Mouse (Mus musculus): ENCODE measurements around the gene Cxcr4. TPM values are rescaled to one million over a fixed set of nuclear protein-coding genes. Genes with fewer than 3 reads are reported as not detected.
"Not testable (repeated sequence)": the region's sequence is repeated elsewhere in the genome, so short reads cannot be mapped to it uniquely, and the experiment has no call there.

The Cxcr4 gene
- polyA plus RNA-seq, 1 experiment = 1,143 TPM

- no peak for DNase-seq
- H3K36me3 ChIP-seq (ENCODE audit: control insufficient read depth, insufficient read depth, low read length) = peaks cover 30% of the 10 kb centered on the region
- no peaks in the 10 kb centered on the region for H3K27me3 ChIP-seq (ENCODE audit: control insufficient read depth, insufficient read depth, low read length)
- no peak overlapping the region for H3K4me3 ChIP-seq (ENCODE audit: control insufficient read depth, insufficient read depth, low read length)
- H3K4me1 ChIP-seq (replicated peaks; ENCODE audit: control insufficient read depth, insufficient read depth, low read length) = peaks cover 11% of the 10 kb centered on the region
- 88% methylated on average over 8 of the region's 8 CpGs for WGBS
- no peak overlapping the region for H3K27ac ChIP-seq (ENCODE audit: control insufficient read depth, insufficient read depth, low read length)
- no peak for TF ChIP-seq CTCF (IDR thresholded peaks at IDR 0.05; ENCODE audit: borderline replicate concordance, control insufficient read depth, extremely low read depth, insufficient read depth, low read length, poor library complexity)
- no peak for TF ChIP-seq POLR2A (IDR thresholded peaks at IDR 0.05; ENCODE audit: control insufficient read depth, extremely low read depth, insufficient read depth, low read length, poor library complexity)
These were observed 4.9 kb downstream of the Cxcr4 start for GRCm38 (mm10) chr1:128586928-128587780.

GRCm38 (mm10) chr1:128586162-128586927 lies 5.7 kb downstream of the Cxcr4 start:
- DNase-seq = no peak
- TF ChIP-seq POLR2A (IDR thresholded peaks at IDR 0.05; ENCODE audit: control insufficient read depth, extremely low read depth, insufficient read depth, low read length, poor library complexity) (no peak), CTCF (IDR thresholded peaks at IDR 0.05; ENCODE audit: borderline replicate concordance, control insufficient read depth, extremely low read depth, insufficient read depth, low read length, poor library complexity) (no peak)
- H3K27me3 ChIP-seq (ENCODE audit: control insufficient read depth, insufficient read depth, low read length) = no peaks in the 10 kb centered on the region
- H3K36me3 ChIP-seq (ENCODE audit: control insufficient read depth, insufficient read depth, low read length) = peaks cover 30% of the 10 kb centered on the region
- H3K4me3 ChIP-seq (ENCODE audit: control insufficient read depth, insufficient read depth, low read length) = no peak overlapping the region
- WGBS = 95% methylated on average over 8 of the region's 8 CpGs
- H3K27ac ChIP-seq (ENCODE audit: control insufficient read depth, insufficient read depth, low read length) = no peak overlapping the region
- peaks cover 11% of the 10 kb centered on the region for H3K4me1 ChIP-seq (replicated peaks; ENCODE audit: control insufficient read depth, insufficient read depth, low read length)

- 91% methylated on average over 3 of the region's 3 CpGs for WGBS
- Histone ChIP-seq H3K27me3 (ENCODE audit: control insufficient read depth, insufficient read depth, low read length) (no peaks in the 10 kb centered on the region), H3K27ac (ENCODE audit: control insufficient read depth, insufficient read depth, low read length) (no peak overlapping the region)
These were observed 6.5 kb downstream of the Cxcr4 start for GRCm38 (mm10) chr1:128585396-128586161.

GRCm38 (mm10) chr1:128584716-128585115 lies 7.4 kb downstream of the Cxcr4 start:
- DNase-seq; H3K27ac ChIP-seq (ENCODE audit: control insufficient read depth, insufficient read depth, low read length); H3K4me3 ChIP-seq (ENCODE audit: control insufficient read depth, insufficient read depth, low read length); H3K27me3 ChIP-seq (ENCODE audit: control insufficient read depth, insufficient read depth, low read length): not testable (repeated sequence)
- Histone ChIP-seq H3K36me3 (ENCODE audit: control insufficient read depth, insufficient read depth, low read length) (peaks cover 27% of the 10 kb centered on the region), H3K4me1 (replicated peaks; ENCODE audit: control insufficient read depth, insufficient read depth, low read length) (peaks cover 11% of the 10 kb centered on the region)
- WGBS = 97% methylated on average over 1 of the region's 1 CpGs

More at GRCm38 (mm10) chr1:128585396-128586161, 6.5 kb downstream of the Cxcr4 start:
- TF ChIP-seq CTCF (IDR thresholded peaks at IDR 0.05; ENCODE audit: borderline replicate concordance, control insufficient read depth, extremely low read depth, insufficient read depth, low read length, poor library complexity) = no peak
- no peak for TF ChIP-seq POLR2A (IDR thresholded peaks at IDR 0.05; ENCODE audit: control insufficient read depth, extremely low read depth, insufficient read depth, low read length, poor library complexity)
- Histone ChIP-seq H3K4me3 (ENCODE audit: control insufficient read depth, insufficient read depth, low read length) (no peak overlapping the region), H3K4me1 (replicated peaks; ENCODE audit: control insufficient read depth, insufficient read depth, low read length) (peaks cover 11% of the 10 kb centered on the region), H3K36me3 (ENCODE audit: control insufficient read depth, insufficient read depth, low read length) (peaks cover 30% of the 10 kb centered on the region)
- DNase-seq = no peak

- Histone ChIP-seq H3K4me1 (replicated peaks; ENCODE audit: control insufficient read depth, insufficient read depth, low read length) (0 out of 2 replicates have a peak, but pooled peaks cover 2% of the 10 kb centered on the region), H3K27me3 (ENCODE audit: control insufficient read depth, insufficient read depth, low read length) (no peaks in the 10 kb centered on the region), H3K4me3 (ENCODE audit: control insufficient read depth, insufficient read depth, low read length) (no peak overlapping the region), H3K36me3 (ENCODE audit: control insufficient read depth, insufficient read depth, low read length) (peaks cover 14% of the 10 kb centered on the region), H3K27ac (ENCODE audit: control insufficient read depth, insufficient read depth, low read length) (no peak overlapping the region)
- no peak for DNase-seq
- WGBS = 72% methylated on average over 6 of the region's 6 CpGs
- no peak for TF ChIP-seq POLR2A (IDR thresholded peaks at IDR 0.05; ENCODE audit: control insufficient read depth, extremely low read depth, insufficient read depth, low read length, poor library complexity)
- no peak for TF ChIP-seq CTCF (IDR thresholded peaks at IDR 0.05; ENCODE audit: borderline replicate concordance, control insufficient read depth, extremely low read depth, insufficient read depth, low read length, poor library complexity)
These were observed 8.7 kb downstream of the Cxcr4 start for GRCm38 (mm10) chr1:128583279-128583872.

GRCm38 (mm10) chr1:128580321-128580720 lies 11.8 kb downstream of the Cxcr4 start:
- DNase-seq = no peak
- WGBS = 88% methylated on average over 3 of the region's 3 CpGs
- 0 out of 2 replicates have a peak, but pooled peaks cover 2% of the 10 kb centered on the region for H3K4me1 ChIP-seq (replicated peaks; ENCODE audit: control insufficient read depth, insufficient read depth, low read length)
- no peaks in the 10 kb centered on the region for H3K36me3 ChIP-seq (ENCODE audit: control insufficient read depth, insufficient read depth, low read length)
- no peaks in the 10 kb centered on the region for H3K27me3 ChIP-seq (ENCODE audit: control insufficient read depth, insufficient read depth, low read length)
- H3K4me3 ChIP-seq (ENCODE audit: control insufficient read depth, insufficient read depth, low read length) = no peak overlapping the region
- TF ChIP-seq POLR2A (IDR thresholded peaks at IDR 0.05; ENCODE audit: control insufficient read depth, extremely low read depth, insufficient read depth, low read length, poor library complexity) (no peak), CTCF (IDR thresholded peaks at IDR 0.05; ENCODE audit: borderline replicate concordance, control insufficient read depth, extremely low read depth, insufficient read depth, low read length, poor library complexity) (no peak)
- no peak overlapping the region for H3K27ac ChIP-seq (ENCODE audit: control insufficient read depth, insufficient read depth, low read length)

All from thymus, adult 2 months (tissue).